Mouse (Mus musculus) gastrocnemius, adult 18-20 months (tissue): Measurements from ENCODE around the gene Enox1. TPM values are rescaled to one million over a fixed set of nuclear protein-coding genes. Genes with fewer than 3 reads are reported as not detected.

Source experiments
- DNase-seq: peaks from one replicate; pipeline ENCODE4 v3.0.0; 2021; ENCODE audit warnings: low spot score
- total RNA-seq, 2 experiments: library from RNA; stranded (reverse); gene quantifications; 2 replicates each; pipeline ENCODE4 v1.2.3; 2021

Enox1 gene
- total RNA-seq, 2 experiments from 2014 or later = 1.0 to 1.2 TPM

DNA sequence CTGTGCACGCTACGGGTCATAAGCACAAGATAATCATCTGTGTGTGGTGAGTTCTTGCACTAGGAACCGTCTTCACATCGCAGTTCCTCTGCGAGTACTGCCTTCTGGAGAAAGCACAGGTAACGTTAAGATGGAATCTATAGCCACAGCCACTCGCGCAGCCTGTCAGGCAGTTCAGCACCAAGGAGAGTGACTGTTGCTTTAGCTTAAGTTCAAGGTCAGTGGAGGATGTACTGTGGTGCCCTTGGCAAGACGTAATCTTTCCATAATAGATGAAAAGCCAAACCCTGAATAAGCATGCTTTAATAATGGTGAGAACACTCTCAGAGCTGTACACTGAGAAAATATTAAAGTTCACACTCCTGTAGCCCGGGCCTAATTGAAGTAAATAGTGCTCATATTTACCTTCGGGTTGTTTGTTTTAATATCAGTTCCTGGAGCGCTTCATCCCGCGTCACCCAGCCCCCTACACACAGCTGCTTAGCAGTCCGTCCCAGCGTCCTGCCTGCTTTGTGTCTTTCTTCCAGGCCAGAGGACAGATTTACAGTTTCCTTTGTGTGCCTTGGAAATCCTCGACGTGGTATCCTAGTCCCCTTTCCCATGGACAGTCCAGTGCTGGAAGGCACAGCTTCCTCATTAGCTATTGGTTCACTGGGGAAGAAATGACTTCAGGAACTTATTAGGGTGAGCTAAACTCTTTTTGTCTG lies 38.9 kb downstream of the Enox1 start:
- DNase-seq = no peak

DNA sequence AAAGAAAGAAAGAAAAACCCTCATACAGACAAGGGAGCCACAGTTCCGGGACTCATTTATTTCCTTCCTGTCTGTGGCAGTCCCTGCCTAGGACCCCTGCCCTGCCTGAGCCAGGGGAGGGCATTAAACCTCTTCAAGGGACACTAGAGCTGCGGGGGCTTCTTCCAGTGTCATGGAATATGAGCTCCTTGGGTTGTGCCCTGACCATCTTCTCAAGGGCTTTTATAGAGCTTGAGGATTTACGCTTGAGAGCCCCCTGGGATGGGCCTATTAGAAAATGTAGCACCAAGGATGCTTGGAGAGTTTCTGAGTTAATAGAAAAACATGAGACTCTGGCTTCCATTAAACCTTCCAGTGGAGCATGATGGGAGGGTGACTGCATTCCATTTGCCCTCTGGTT lies 39.7 kb downstream of the Enox1 start:
- no peak for DNase-seq

DNA sequence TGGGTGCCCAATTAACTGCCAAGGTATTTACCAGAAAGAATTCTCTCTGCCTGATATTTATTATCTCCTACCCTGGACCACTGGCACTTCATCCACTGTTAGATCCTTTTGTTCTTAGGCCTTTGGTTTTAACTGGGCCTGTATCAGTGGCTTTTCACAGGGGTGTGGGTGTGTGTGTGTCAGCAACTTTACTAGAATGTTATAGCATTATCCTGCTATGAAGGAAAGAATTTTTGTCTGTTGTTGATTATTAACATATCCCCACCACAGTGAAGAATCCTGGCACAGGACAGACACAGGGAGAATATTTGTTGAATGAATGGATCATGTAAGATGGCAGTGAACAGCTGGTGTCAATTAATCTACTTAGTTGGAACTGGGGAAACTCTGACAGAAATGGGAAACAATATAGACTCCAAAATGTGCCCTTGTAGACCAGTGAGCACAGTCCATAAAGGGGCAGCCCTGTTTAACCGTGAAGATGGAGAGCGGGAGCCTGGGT lies 40.9 kb downstream of the Enox1 start:
- DNase-seq = no peak

DNA sequence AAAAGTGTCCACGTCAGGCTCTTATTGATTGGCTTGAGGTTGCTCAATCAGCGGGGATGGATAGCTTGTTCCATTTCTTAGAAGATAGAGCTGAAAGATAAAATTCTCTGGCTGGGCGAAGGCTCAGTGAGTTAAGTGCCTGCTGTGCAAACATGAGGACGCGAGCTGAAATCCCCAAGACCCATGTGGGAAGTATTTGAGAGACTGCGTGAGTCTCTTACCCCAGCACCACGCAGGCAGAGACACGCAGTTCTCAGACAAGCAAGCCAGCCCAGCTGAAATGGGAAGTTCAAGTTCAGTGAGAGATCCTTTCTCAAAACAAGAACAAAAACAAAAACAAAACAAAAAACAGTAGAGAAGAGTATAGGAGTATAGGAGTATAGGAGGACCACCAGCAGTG lies 54.3 kb downstream of the Enox1 start:
- DNase-seq = no peak

DNA sequence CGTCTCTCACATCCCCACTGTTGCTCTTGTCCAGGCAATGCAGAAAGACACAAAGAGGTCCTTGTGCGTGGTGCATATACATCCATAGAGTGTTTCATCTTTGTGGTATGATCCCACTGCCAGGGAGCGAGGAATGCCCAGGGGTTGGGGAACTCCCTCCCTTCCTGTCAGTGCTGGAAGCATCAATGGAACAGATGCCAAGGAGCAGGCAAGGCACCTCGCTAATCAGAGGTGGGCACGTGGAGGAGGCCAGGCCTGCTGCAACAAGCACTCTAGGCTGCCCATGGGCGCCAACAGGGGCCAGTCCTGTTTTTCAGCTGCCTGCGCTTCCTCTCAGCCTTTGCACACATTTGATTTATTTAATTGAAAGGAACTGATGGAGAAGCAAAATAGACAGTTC lies 56.6 kb downstream of the Enox1 start:
- DNase-seq = no peak

DNA sequence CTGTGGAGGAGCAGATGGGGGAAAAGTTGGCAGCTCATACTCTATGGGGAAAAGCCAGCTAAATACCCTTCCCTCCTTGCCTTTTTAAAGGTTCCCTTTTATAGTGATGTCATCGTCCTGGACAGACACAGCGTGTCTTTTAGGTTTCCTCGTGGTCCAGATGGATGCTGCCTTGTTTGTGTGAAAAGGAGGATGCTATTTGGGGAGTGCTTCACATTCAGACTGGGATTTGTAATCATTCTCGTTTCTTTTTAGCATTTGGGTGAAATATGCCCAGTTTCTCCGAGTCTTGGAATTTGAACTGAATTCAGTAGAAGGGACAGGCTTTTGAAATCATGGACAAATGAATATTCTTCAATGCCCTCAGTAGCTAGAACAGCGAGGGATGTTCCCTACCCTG lies 58.3 kb downstream of the Enox1 start:
- DNase-seq = no peak

DNA sequence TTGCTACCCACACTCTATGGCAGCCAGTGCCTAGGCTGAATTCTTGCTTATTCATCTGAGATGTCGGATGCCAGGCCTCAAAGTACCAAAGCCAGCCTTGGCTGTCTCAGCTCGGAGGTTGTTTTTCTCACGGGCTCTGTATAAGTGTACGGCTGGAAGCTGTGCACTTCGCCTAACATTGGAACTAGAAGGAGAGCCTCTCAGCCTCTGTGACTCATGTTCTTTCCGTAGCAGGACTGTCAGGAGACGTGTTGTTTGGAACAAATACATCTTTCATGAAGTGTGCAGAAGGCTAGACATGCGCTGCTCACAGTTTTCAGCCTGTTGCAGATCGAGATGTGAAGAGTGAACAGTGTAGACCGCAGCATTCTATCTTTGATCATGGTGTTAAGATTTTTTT lies 68.8 kb downstream of the Enox1 start:
- DNase-seq = no peak

DNA sequence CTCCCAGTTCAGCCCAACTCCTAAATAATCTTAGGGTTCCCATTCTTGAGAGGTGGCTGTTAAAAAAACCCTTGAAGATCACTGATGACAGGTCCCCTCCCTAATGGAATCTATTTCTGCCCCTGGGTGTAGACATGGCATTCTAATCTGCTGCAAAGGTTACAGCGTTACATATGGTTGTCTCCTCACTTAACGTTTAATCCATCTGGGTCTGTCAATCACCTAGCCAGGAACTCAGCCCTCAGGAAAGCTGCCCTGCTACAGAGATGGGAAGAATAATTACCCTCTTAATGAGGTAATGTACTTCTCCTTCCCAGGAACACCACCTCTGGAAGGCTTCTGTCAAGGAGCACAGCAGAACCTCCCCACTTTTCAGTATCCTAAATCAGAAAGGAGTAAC lies 82.2 kb downstream of the Enox1 start:
- DNase-seq = no peak

DNA sequence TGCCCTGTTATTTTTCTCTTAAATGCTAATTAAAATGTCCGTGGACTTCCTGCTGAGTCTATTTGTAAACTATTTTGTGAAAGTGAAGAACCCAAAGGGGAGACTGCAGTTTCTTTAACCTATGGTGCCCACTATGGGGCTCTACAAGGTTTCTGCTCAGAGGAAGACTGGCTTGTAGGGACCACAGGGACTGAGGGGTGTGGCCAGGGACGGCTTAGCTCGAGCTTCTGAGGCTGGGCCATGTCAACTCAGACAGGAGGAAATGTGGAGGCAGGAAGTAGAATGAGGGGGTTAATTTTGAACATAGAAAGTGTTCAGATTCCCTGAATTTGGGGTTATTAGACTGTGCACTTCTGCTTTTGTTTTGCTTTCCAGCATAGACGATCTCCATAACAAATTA lies 82.8 kb downstream of the Enox1 start:
- no peak for DNase-seq

DNA sequence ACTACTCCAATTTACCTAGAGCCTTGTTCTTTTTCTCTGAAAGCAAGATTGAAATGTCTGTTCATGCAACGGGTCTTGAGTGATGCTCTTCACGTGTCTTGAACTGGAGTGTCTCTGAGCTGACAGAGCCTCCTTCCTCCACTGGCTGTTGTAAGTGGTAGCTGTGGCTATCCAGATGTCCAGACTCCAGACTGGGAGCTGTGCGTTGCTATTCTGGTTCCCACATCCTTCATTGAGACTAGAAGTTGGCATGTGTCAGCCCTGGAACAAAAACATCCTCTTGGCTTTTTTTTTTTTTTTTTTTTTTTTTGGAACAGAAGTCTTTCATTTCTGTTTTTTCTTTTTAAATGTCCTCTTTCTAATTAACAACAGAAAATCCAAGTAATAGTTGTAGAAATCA lies 90.4 kb downstream of the Enox1 start:
- no peak for DNase-seq

DNA sequence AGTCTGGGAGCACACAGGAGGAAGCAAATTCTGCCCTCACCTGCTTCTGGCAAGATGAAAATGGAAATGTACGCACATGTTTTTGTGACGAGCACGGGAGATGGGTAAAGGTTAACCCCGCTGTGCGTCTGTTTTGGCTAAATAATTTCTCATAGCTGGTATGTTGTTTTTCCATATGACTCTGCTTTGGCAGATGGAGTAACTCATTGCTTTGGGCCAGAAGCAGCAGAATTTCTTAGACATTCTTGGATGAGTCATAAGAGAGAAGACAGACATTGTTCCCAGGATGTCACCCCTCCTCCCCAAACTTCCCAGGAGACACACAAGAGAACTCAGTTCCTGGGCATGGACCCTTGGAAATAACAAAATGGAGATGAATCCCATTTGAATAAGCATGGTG lies 91.9 kb downstream of the Enox1 start:
- DNase-seq = no peak

DNA sequence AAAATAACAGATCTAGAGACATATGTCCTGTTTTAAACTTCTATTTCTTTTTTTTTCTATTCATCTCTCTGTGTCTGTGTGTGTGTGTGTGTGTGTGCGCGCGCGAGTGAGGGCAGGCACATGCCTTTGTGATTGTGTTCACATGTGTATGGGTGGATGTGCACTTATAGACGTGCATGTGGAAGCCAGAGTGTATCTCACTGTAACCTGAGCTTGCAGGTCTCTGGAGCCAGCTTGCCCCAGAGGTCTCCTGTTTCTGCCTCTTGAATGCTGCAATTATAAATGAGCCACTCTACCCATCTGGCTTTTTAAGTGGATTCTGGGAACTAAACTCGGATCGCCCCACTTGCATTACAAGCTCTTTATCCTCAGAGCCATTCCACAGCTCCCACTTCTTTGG lies 92.4 kb downstream of the Enox1 start:
- DNase-seq = no peak

DNA sequence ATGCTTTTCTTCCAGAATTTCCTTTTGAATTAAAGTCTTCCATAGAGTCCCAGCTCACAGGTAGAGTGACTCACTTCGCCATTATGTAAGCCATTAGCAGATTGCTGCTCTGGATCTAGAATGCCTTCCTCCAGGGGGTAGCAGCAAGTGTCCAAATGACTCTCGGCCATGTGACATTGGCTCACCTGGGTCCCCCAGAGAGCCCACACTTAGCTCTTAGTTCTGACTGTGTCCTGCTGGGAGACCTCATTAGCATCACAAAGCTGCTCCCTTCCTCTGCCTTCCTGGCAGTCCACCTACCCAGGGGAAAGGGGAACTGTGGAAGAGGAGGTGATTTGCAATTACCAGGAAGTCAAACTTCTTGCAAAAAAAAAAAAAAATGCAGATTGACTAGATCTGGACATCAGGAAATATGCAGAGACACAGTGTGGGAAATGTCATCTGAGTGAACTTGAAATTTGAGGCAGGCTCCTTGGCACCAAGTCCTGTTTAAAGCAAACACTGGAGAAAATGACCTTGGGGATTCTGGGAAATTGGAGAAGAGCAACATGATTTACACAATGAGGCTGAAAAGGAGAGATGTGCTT lies 94.2 kb downstream of the Enox1 start:
- no peak for DNase-seq

DNA sequence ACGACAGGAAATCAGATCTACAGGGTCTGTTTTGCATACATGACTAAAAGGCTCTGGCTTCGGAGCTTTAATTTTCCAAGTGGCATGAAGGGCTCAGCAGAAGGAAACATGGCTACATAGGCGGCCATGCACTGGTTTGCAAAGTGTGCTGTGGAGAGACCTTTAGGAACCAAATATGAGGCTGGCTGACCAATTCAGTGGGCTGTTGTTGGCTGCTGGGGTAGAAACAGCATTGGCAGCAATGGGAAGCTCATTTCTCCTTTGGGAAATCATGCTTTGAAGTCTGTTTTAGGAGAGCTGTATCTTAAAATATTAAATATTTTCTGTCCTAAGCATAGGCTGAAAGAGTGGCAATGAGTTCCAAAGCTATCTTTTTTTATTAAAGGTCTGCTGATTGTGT lies 98.6 kb downstream of the Enox1 start:
- no peak for DNase-seq

DNA sequence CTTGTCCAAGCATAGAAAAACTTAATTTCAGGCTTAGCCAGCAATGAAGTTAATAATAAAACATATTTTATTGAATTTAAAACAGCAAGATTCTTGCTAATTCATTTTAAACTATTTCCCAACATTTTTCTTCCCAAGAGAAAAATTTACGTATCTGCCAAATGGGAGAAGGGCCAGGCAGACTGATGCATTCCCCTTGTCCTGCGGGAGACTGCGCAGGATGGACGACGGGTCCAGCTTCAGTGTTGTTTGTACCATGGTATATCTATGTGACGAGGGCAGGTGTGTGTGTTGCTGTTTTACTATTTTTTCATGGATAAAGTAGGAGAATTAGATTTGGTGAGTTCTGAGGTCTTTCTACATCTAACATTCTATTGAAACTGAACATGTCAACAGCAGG lies 99.1 kb downstream of the Enox1 start:
- DNase-seq = peak; percentile 58

DNA sequence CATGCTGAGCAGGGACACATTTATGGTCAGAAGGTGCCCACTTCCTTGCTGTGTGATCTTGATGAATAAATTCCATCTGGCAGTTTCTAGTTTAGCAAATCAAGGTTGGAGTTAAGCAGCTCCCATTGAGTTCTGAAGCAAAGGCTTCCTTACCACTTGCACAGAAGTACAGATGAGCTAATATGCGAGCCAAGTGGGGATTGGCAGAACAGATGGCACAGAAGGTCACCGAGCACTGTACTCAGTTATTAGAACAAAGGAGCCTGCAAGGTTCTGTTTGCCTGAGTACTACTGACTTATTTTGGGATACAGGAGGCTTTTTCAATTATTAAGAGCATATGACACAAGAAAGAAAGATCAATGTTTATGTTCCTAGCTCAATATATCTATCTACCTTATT lies 100.4 kb downstream of the Enox1 start:
- no peak for DNase-seq

DNA sequence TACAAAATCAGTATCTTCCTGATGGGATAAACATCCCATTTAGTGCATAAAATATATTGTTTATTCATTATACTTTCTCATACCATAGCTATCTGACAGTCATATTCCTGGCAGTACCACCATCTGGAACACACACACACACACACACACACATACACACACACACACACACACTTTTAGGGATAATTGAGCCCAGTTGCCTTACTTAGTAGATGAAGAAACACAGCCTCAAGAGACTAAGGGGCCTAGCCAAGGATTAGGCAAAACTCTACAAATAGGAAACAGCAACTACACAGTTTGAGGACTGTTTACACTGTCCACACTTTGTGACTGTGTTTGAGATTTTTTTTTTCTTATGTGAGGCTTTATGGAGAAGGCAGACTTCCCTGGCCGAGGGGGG lies 100.9 kb downstream of the Enox1 start:
- DNase-seq = peak; percentile 29

DNA sequence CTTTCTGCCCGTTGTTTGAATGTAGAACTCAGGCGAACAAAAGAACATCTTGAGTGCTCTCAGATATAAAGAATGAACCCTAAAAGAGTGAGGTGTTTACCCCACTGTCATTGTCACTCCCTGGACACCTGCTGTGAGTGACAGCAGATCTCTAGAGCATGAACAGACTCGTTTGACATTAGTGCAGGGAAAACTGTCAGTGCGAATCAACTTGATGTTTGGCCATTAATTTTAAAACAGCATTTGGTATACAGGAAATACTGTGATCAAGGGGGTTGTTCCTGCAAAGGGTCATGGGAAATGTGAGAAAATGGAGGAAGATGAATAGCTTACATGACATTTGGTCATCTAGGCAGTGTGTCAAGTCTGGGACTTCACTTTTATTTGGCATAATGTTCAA lies 101.6 kb downstream of the Enox1 start:
- DNase-seq = no peak

DNA sequence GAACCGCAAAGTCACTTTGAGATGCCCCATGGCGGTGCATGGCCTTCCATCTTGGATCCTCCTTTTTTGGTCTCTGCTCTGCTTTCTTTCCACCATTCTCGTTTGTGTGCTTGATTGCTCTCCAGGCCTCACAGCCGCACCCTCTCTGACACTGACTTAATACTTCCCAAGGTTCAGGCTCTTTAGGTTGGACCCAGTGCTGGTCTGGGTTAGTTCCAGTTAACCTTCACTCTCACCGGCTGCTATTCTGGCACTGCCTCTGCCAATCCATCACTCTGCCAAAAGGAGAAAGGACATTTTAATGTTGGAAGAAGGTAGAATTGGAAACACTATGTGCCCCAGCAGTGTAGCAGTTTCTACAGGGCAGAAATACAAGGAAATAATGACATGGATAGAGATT lies 103.1 kb downstream of the Enox1 start:
- no peak for DNase-seq

DNA sequence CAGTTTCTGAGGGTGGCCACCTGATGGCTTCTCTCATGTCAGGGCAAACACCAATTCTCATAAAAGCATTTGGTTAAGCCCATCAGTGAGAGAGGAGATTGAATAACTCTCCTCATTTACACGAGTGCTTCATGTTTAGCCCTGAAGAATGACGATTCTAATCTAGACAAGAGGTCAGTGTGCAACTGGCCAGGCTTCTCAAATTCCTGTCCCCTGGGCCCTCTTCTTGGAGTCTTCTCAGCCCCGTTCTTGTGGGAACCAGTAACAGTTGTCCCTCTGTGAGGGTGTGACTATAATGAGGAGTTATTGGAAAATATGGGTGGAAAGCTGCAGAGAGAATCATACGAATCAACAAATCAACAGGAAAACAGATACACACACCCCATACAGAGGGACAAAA lies 103.5 kb downstream of the Enox1 start:
- DNase-seq = peak; percentile 74

DNA sequence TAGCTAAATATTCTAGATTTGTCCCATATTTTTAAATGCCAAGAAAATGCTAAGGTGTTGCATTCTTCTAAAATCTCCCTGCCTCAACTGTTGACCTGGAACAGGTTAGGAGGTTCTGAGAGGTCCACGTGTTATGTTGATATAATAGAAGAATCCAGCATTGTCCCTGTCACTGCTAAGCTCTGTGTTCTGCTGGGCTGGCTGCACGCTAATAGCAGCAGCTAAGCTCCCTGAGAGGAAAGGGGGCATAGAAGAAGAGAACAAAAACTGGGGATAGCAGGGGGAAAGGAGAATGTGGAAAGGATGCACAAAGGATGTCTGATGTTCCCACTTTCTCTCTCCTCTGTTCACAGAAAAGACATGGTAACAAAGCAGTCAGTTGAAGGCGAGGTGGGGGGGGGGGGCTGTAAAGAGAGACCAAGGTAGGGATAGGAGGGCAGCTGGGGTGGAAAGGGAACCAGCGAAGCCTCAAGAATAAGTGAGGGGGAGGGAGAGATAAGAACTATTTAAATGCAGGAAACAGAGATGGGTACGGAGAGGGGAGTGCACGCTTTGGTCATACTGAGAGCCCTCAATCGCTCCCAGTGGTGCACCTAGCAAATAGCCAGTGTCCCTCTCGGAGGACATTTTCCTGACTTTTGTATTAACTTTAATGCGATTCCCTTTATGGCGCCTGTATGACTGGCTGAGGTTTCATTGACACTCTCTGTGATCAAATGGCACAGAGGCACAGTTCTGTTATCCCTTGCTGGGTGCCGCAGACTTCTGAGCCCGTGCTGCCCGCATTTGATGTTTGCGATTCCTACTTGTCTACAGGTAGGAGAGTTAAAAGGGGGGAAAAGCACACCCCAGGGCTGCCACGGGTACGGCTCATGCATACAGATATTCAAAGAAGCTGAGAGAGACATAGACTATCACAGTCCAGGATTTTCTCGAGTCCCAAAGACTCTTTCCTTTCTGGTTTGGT lies 110.5 kb downstream of the Enox1 start:
- no peak for DNase-seq

DNA sequence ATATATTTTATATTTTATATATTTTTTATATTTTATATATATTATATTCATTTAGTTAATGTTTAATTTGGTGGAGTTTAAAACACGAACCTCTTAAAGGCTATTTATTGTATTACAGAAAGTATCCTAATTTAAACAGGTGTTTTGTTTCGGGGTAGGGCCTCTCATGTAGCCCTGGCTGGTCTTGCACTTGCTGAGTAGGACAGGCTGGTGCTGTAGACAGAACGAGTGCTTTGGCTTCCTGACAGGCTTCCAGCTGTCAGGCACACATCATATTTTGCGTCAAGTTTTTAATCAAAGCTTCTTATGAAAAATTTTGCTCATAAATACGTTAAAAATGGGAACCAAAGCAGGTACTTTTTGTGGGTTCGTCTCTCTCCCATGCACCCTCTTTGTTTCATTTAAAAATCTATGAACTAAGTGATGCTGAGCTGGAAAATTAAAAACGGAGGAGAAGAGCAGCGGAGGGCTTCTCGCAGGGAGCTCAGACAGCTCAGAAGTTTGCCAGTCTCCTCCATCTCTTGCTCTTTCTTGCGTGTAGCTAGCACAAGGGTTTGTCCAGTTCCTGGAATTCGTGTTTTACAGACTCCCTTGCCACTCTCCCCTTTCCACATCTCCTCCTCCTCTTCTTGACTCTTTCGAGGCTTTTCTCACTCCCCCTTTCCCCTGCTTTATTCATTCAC lies 115.8 kb downstream of the Enox1 start:
- no peak for DNase-seq
